Mouse (Mus musculus) neural tube, embryonic 15.5 days (tissue): Measurements from ENCODE around the gene Igfals. TPM values are rescaled to one million over a fixed set of nuclear protein-coding genes. Genes with fewer than 3 reads are reported as not detected.
A peak's percentile ranks its signal among the peaks of the same experiment; 100 is the strongest.

Experiments used
- ATAC-seq: fragments of 200-750 bp; cut with Nextera tagmentation; 2 replicates; pipeline ENCODE4 v1.8.0; 2017; ENCODE audit warnings: mild to moderate bottlenecking, moderate TSS enrichment, moderate library complexity; ENCODE audit not compliant: low FRiP score
- H3K27ac ChIP-seq: fragments of 300-500 bp; sonication (generic); replicated peaks from 2 replicates; pipeline ENCODE4 v1.5.1; 2015; ENCODE audit warnings: mild to moderate bottlenecking, inconsistent platforms
- H3K27me3 ChIP-seq: fragments of 300-500 bp; sonication (generic); replicated peaks from 2 replicates; pipeline ENCODE4 v1.6.1; 2015; ENCODE audit warnings: inconsistent platforms
- H3K36me3 ChIP-seq: fragments of 300-500 bp; sonication (generic); 2 replicates; pipeline ENCODE4 v1.6.1; 2015; ENCODE audit warnings: inconsistent platforms
- H3K4me1 ChIP-seq: fragments of 300-500 bp; sonication (generic); 2 replicates; pipeline ENCODE4 v1.6.1; 2015; ENCODE audit warnings: inconsistent platforms
- H3K4me2 ChIP-seq: fragments of 300-500 bp; sonication (generic); 2 replicates; pipeline ENCODE4 v1.6.1; 2015; ENCODE audit warnings: inconsistent platforms, mild to moderate bottlenecking, moderate library complexity
- H3K4me3 ChIP-seq: fragments of 300-500 bp; sonication (generic); replicated peaks from 2 replicates; pipeline ENCODE4 v1.5.1; 2015; ENCODE audit warnings: mild to moderate bottlenecking, inconsistent platforms
- H3K9ac ChIP-seq: fragments of 300-500 bp; sonication (generic); replicated peaks from 2 replicates; pipeline ENCODE4 v1.6.1; 2015; ENCODE audit warnings: mild to moderate bottlenecking, inconsistent platforms
- H3K9me3 ChIP-seq: fragments of 300-500 bp; sonication (generic); replicated peaks from 2 replicates; pipeline ENCODE4 v1.6.1; 2016; ENCODE audit warnings: inconsistent platforms
- WGBS: fragments of 180-500 bp; shearing (Covaris S2); methylation state at CpG from one replicate; pipeline ENCODE4 v1.1.7; 2015; ENCODE audit warnings: mixed read lengths; 5-methylcytosine and 5-hydroxymethylcytosine counted together
- polyA plus RNA-seq: library from polyadenylated mRNA; unstranded; fragments of >200 nt; fragmentation: Nextera tagmentation; extraction: Ambion mirVana; gene quantifications from 2 replicates; pipeline ENCODE4 v1.2.1, GENCODE M21; 2015

Igfals gene
- polyA plus RNA-seq, 1 experiment from 2014 or later, result 0.06 TPM

GRCm38 (mm10) chr17:24873695-24874404 lies 8.1 kb downstream of the Igfals start:
- 46% methylated on average over 4 of the region's 4 CpGs for WGBS
- ATAC-seq, result no peak

GRCm38 (mm10) chr17:24874405-24874745 lies 8.6 kb downstream of the Igfals start:
- H3K9ac ChIP-seq, result no peak overlapping the region
- no peaks in the 10 kb centered on the region for H3K36me3 ChIP-seq
- no peak overlapping the region for H3K4me2 ChIP-seq
- H3K4me1 ChIP-seq, result no peaks in the 10 kb centered on the region
- no peak overlapping the region for H3K27ac ChIP-seq
- ATAC-seq, result no peak
- no peaks in the 10 kb centered on the region for H3K27me3 ChIP-seq
- WGBS, result 53% methylated on average over 1 of the region's 1 CpGs
- H3K9me3 ChIP-seq, result no peaks in the 10 kb centered on the region
- no peak overlapping the region for H3K4me3 ChIP-seq

More at GRCm38 (mm10) chr17:24873695-24874404, 8.1 kb downstream of the Igfals start:
- no peaks in the 10 kb centered on the region for H3K36me3 ChIP-seq
- H3K4me2 ChIP-seq, result no peak overlapping the region
- no peaks in the 10 kb centered on the region for H3K9me3 ChIP-seq
- no peak overlapping the region for H3K9ac ChIP-seq
- H3K4me1 ChIP-seq, result no peaks in the 10 kb centered on the region
- H3K4me3 ChIP-seq, result no peak overlapping the region
- no peak overlapping the region for H3K27ac ChIP-seq
- no peaks in the 10 kb centered on the region for H3K27me3 ChIP-seq

- Histone ChIP-seq H3K27me3 (no peaks in the 10 kb centered on the region), H3K36me3 (no peaks in the 10 kb centered on the region), H3K4me1 (no peaks in the 10 kb centered on the region), H3K27ac (no peak overlapping the region), H3K4me3 (no peak overlapping the region), H3K9me3 (no peaks in the 10 kb centered on the region), H3K9ac (no peak overlapping the region), H3K4me2 (no peak overlapping the region)
- ATAC-seq, result no peak
- whole genome bisulfite sequencing, result 86% methylated on average over 8 of the region's 8 CpGs
Observed at GRCm38 (mm10) chr17:24874989-24875388, 9.2 kb downstream of the Igfals start.

DNA sequence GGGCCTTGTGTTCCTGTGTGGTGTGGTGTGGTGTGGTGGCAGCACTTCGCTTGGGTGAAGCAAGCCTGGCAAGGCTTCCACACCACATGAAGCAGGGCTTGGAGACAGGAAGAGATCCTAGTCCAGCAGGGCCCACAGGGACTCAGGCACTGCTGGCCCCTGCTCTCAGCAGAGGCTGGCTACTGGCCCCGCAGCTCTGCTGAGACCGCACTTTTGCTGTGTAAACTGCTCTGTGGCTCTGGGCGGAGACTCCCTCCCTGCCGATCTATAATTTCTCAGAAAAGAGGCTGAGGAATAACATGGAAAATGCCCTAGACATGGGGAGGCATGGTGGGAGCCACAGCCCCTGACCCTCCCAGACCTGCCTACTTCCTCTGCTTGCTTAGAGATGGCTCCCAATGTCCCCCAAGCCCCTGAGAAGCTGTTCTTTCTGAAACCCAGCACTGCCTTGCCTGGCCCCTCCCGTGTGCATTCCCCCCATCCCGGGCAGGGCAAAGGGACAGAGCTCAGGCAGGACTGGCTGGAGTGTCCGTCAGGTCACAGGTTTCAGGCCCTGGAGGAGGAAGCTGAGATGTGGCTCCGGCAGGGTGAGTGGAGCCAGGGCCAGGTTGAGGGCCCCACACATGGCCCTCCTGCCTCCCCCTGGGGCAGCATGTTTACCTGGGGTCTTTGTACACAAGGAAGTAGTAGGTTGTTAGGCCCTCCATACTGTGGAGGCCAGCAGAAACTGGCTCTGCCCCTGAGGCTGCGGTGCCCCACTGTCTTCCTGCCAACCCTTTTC lies 11.7 kb downstream of the Igfals start:
- H3K27ac ChIP-seq, result no peak overlapping the region
- no peaks in the 10 kb centered on the region for H3K9me3 ChIP-seq
- no peak overlapping the region for H3K4me3 ChIP-seq
- no peaks in the 10 kb centered on the region for H3K4me1 ChIP-seq
- 75% methylated on average over 10 of the region's 10 CpGs for WGBS
- peaks cover 4% of the 10 kb centered on the region for H3K36me3 ChIP-seq
- H3K4me2 ChIP-seq, result no peak overlapping the region
- no peaks in the 10 kb centered on the region for H3K27me3 ChIP-seq
- no peak for ATAC-seq
- H3K9ac ChIP-seq, result no peak overlapping the region

DNA sequence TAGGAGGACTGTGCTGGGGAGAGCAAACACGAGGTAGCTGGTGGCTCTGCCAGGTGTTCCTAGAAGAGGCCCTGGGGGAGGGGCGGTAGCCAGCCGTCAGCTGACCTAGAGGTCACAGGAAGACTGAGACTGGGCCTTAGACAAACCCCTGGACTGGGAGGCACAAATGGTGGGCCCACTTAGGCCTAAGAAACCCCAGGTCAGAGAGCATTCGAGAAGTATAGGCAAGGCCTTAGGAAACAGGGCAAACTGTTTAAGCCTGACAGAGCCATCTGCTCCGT lies 12.3 kb downstream of the Igfals start:
- ATAC-seq, result no peak
- Histone ChIP-seq H3K4me3 (no peak overlapping the region), H3K36me3 (peaks cover 9% of the 10 kb centered on the region), H3K9me3 (no peaks in the 10 kb centered on the region), H3K9ac (no peak overlapping the region), H3K4me1 (no peaks in the 10 kb centered on the region), H3K27ac (no peak overlapping the region), H3K4me2 (no peak overlapping the region), H3K27me3 (no peaks in the 10 kb centered on the region)
- 52% methylated on average over 5 of the region's 5 CpGs for WGBS

- ATAC-seq, result no peak
- Histone ChIP-seq H3K4me3 (no peak overlapping the region), H3K9ac (no peak overlapping the region)
Observed at GRCm38 (mm10) chr17:24878531-24878930, 12.7 kb downstream of the Igfals start.

GRCm38 (mm10) chr17:24881738-24882440 lies 16.1 kb downstream of the Igfals start:
- Histone ChIP-seq H3K9me3 (no peaks in the 10 kb centered on the region), H3K27me3 (no peaks in the 10 kb centered on the region), H3K4me2 (no peak overlapping the region), H3K9ac (no peak overlapping the region), H3K27ac (no peak overlapping the region), H3K4me1 (peaks cover 17% of the 10 kb centered on the region), H3K36me3 (peaks cover 22% of the 10 kb centered on the region), H3K4me3 (no peak overlapping the region)
- ATAC-seq, result no peak
- 47% methylated on average over 7 of the region's 7 CpGs for WGBS

More at GRCm38 (mm10) chr17:24878531-24878930, 12.7 kb downstream of the Igfals start:
- Histone ChIP-seq H3K9me3 (no peaks in the 10 kb centered on the region), H3K4me2 (no peak overlapping the region), H3K36me3 (peaks cover 14% of the 10 kb centered on the region), H3K27ac (no peak overlapping the region), H3K27me3 (no peaks in the 10 kb centered on the region), H3K4me1 (no peaks in the 10 kb centered on the region)
- 76% methylated on average over 8 of the region's 8 CpGs for WGBS

- no peak overlapping the region for H3K9ac ChIP-seq
- no peaks in the 10 kb centered on the region for H3K9me3 ChIP-seq
- 90% methylated on average over 6 of the region's 6 CpGs for WGBS
- no peak for ATAC-seq
- no peak overlapping the region for H3K27ac ChIP-seq
- H3K27me3 ChIP-seq, result no peaks in the 10 kb centered on the region
- H3K4me2 ChIP-seq, result no peak overlapping the region
- H3K36me3 ChIP-seq, result peaks cover 31% of the 10 kb centered on the region
- H3K4me1 ChIP-seq, result peaks cover 40% of the 10 kb centered on the region
- H3K4me3 ChIP-seq, result no peak overlapping the region
Observed at GRCm38 (mm10) chr17:24884391-24884790, 18.6 kb downstream of the Igfals start.

- peaks cover 40% of the 10 kb centered on the region for H3K36me3 ChIP-seq
- no peak overlapping the region; the same call in 1 of the 2 replicates for H3K27ac ChIP-seq
- no peaks in the 10 kb centered on the region for H3K9me3 ChIP-seq
- WGBS, result 22% methylated on average over 22 of the region's 22 CpGs
- ATAC-seq, result no peak
- peak overlapping the region; percentile 62 for H3K9ac ChIP-seq
- H3K27me3 ChIP-seq, result no peaks in the 10 kb centered on the region
- peaks cover 49% of the 10 kb centered on the region for H3K4me1 ChIP-seq
- H3K4me2 ChIP-seq, result peak overlapping the region; percentile 96
- peak overlapping the region; percentile 93 for H3K4me3 ChIP-seq
Observed at GRCm38 (mm10) chr17:24885356-24886133, 19.7 kb downstream of the Igfals start.

- peak within 1 kb of the TSS; percentile 87 for H3K27ac ChIP-seq
- no peaks in the 10 kb centered on the region for H3K9me3 ChIP-seq
- H3K9ac ChIP-seq, result peak within 1 kb of the TSS; percentile 85
- H3K27me3 ChIP-seq, result no peaks in the 10 kb centered on the region
- peaks cover 48% of the 10 kb centered on the region for H3K36me3 ChIP-seq
- H3K4me1 ChIP-seq, result peaks cover 52% of the 10 kb centered on the region
- H3K4me2 ChIP-seq, result peak within 1 kb of the TSS; percentile 96
- H3K4me3 ChIP-seq, result peak within 1 kb of the TSS; percentile 93
- ATAC-seq, result peak; percentile 97
- under 1% methylated on average over 69 of the region's 69 CpGs for WGBS
Observed at GRCm38 (mm10) chr17:24886134-24886931, 20.5 kb downstream of the Igfals start, which contains the start of the genes Nubp2 and Spsb3. Gene Nubp2, minus strand, starts transcription at chr17:24886349. Gene Spsb3, plus strand, starts transcription at chr17:24886643.

- 1% methylated on average over 18 of the region's 18 CpGs for WGBS
- peak overlapping the region; percentile 93 for H3K4me3 ChIP-seq
- H3K36me3 ChIP-seq, result peaks cover 52% of the 10 kb centered on the region
- peak; percentile 34 for ATAC-seq
- H3K4me1 ChIP-seq, result peaks cover 53% of the 10 kb centered on the region
- no peaks in the 10 kb centered on the region for H3K27me3 ChIP-seq
- H3K4me2 ChIP-seq, result peak overlapping the region; percentile 95
- peak overlapping the region; percentile 85 for H3K9ac ChIP-seq
- H3K27ac ChIP-seq, result peak overlapping the region; percentile 87
- no peaks in the 10 kb centered on the region for H3K9me3 ChIP-seq
Observed at GRCm38 (mm10) chr17:24886932-24887271, 21.1 kb downstream of the Igfals start.
